Mouse (Mus musculus): ENCODE measurements at regions not wholly inside any gene's neighbourhood (a gene's known extent, or its start where the extent isn't known, plus 50 kb on each side); places are given as distances from the start of the nearest gene placed in this dataset.

DNA sequence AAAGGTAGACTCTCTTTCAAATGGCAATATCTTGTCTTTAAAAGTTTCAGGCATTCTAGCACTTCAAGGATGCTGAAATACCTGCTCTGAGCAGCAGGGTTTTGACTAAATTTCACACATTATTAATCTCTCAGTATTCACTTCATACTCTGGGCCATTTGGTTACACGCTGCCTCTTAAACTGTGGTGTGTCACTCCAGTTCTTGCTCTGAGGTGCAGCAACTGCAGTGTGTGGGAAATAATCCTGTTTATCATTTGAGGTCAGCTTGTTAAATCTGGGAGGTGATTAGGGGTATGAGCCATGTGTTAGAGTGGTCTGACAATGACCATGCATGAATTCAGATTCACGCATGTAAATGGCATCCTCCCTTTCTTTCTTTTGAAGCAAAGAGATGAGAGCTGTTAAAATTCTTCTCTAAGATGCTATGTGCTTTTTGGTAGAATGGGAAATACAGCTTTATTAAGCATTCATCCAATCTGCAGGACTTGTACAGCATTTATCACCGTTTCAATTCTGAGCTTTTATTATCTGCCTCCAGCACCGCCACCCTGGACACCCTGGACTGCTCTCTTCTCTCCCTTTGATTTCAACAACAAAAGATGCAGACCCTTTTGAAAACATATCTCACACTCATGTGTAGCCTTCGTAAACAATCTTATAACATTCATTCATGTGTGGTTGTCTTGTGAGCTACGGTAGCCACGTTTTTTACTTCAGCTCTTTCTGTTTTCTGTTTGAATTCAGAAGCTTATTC is 362.4 kb upstream of the Gm38303 start:
- DNase-seq: no peak

GRCm38 (mm10) chr3:10685501-10685951 is 350.0 kb upstream of the Gm38303 start:
- DNase-seq: no peak

GRCm38 (mm10) chr3:10684885-10685500 is 349.5 kb upstream of the Gm38303 start:
- DNase-seq: peak; percentile 59

- no peak for DNase-seq
Observed at GRCm38 (mm10) chr3:10681938-10682337, 346.5 kb upstream of the Gm38303 start.

DNA sequence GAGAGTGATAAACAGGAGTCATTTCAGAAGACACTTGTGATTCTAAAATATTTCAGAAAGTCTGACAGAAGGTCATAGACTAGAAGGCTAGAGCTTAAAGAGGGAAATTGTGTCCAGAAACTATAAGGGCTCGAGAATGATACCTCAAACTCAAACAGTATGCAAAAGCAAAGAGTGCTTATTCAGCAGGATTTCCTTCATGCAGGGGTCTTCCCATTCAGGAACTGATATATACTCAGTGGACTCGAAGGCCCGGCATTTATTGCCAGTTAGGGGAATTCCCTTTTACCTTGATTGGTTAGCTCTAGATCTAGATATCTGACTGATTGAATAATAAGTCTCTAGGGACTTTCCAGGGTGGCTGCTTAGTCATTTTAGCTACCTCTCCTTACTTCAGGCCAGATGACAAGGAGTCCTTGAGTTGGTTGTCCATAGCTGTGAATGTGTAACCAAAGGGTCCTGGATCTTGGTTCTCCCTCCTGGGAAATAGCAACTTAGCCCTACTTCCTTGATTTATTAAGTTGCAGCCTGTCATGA is 312.6 kb upstream of the Gm38303 start:
- no peak for DNase-seq

All from right cerebral cortex, postnatal 25 days (tissue).